Mouse (Mus musculus): ENCODE measurements around the gene Prr15l.

The Prr15l gene

DNA sequence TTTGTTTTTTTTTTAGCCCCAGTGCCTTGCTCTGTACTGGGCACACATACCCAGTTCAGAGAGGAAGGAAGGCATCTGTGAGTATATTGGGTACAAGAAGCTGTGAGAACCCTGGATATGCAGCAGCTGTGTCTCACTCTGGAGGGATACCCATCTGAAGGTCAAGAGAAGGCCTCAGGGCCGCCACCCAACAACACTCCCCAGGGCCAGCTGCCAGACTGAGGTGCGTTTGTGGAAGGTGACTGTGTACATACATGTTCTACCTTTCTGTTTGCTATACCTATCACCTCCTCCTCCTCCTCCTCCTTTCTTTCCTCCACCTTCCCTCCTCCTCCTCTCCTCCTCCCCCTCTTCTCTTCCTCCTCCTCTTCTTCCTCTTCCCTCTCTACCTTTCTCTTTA is at the start of gene Prr15l:
Gene Prr15l, plus strand, starts transcription at position 17 of the 400 bp plus-strand sequence.
- peak; percentile 51 for DNase-seq

- no peak for DNase-seq
These were observed 49.2 kb upstream of the Prr15l start for GRCm38 (mm10) chr11:96878715-96879114.

GRCm38 (mm10) chr11:96879359-96879758 is 48.5 kb upstream of the Prr15l start:
- DNase-seq, result no peak

DNA sequence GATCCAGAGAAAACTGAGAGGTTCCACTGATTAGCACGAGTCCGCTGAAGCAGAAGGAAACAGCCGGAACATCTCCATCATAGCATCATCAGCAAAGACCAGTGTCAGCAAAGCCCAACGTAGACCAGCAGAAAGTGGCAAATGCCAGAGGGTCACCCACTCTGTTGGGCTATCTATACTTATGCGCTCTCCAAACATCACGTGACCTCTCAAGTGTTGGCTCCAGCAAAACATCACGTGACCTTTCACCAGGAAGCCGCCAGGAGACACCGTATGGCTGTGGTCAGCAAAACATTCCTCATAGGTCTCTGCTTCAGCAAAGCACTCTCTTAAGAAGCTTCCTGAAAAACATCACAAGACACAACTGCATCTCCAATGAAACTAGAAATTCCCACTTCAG is 47.6 kb upstream of the Prr15l start:
- peak; percentile 53 for DNase-seq

DNA sequence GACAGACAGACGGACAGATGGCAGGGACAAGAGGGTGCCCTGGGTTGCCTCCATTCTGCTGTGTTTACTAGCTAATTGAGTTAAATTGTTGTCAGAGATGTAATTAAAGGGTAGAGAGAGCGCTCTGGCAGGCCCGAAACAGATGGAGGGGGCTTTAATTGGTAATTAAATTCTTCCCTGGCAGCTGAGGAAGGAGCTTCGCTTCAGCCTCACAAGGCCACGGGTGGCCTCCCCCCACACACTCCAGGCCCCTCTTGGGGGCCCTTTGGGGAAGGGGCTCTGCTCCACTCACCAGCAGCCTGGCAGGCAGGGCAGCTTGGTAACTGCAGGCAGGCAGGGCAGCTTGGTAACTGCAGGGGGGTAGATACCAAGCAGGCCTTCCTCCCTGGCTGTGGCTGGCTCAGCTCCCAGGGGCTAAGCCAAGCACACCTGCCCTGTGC is 42.0 kb upstream of the Prr15l start:
- no peak for DNase-seq

GRCm38 (mm10) chr11:96886942-96887546 is 40.9 kb upstream of the Prr15l start:
- DNase-seq, result no peak

DNA sequence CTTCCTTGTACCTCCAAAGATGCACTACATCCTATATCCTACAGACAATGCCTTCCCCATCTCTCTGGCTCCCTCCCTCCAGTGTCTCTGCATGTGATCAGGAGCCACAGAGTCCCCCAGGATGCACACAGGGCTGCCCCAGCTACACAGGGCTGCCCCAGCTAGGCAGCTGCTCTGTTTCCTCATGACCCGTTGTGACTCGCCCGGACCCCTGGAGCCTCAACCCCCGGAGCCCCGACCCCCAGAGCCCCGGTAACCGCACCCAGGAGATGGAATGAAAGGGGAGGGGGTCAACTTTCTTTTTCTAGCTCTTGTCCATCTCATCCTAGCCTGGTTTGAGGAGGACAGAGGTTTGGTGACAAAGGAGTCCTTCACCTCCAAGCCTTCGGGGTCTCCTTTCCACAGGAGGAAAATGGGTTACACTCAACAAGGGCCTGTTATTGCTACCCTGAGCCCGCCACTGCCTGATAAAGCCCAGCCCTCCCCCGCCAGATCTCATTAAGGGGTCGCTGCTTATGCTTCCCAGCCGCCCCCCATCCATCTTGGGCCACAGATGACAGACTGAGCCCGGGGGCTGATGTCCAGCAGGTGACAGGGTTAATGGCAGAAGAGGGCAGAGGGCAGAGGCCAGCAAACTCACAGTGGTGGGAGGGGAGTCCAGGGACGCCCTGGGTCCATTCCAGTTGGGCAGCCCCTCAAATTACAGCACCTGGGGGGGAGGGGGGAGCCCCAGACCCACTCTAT is 35.9 kb upstream of the Prr15l start:
- no peak for DNase-seq

DNA sequence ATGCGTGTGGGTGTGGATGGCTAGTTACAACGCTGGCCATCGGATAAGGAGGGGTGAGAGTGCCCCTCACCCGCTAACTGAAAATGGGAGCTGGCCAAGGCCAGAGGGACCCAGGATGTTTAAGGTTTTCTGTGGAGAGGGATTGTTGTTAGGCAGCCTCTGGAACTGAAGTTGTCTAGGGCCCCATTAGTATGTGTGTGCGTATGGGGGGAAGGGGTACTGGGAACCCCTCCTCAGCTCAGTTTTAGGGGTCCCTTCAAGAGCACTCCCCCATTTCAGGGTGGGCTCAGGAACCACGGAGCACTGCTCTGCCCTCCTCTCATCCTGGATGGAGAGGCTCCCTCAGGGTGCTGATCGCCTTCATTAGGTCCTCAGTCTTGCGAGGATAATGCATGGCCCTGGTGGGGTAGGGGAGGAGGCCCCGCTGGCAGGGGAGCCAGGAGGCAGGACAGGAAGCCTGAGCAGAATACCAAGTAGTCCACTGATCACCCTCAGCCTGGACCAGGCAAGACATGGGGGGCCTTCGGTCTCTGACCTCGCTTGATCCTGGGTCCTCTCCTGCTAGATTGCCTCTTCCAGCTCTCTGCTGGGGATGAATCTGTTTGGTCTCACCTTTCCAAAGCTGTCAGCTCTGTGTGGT is 34.6 kb upstream of the Prr15l start:
- DNase-seq, result no peak

DNA sequence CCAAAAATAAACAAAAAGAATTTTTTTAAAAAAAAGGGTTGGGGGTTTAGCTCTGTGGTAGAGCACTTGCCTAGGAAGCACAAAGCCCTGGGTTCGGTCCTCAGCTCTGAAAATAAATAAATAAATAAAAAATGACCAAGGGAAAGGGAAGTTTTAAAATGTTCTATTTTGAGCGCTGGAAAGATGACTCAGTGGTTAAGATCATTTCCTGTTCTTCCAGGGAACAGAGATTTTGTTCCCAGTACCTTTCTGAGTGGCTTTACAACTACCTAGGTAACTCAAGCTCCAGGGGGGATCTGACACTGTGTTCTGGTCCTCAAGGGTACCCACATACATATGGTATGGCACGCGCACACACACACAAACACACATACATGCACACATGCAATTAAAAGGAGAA is 32.0 kb upstream of the Prr15l start:
- no peak for DNase-seq

GRCm38 (mm10) chr11:96899449-96900306 is 28.2 kb upstream of the Prr15l start:
- DNase-seq, result peak; percentile 32

DNA sequence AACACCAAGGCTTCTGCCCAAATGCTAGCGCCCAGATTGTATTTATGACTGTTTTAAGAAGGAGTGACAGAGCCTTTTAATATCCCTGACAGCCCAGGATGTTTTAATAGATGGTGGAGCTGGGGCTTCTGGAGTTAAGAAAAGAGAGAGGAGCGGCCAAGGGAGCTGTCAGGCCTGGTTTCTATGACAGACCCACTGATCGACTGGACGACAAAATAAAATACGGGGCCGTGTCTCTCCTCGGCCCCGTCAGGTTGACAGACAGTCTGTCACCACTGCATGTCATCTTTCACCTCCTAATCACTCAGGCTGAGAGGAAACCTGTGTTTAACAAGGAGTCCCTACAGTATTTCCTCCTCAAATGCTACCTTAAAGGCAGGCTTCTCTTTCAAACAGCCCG is 26.6 kb upstream of the Prr15l start:
- DNase-seq, result no peak

DNA sequence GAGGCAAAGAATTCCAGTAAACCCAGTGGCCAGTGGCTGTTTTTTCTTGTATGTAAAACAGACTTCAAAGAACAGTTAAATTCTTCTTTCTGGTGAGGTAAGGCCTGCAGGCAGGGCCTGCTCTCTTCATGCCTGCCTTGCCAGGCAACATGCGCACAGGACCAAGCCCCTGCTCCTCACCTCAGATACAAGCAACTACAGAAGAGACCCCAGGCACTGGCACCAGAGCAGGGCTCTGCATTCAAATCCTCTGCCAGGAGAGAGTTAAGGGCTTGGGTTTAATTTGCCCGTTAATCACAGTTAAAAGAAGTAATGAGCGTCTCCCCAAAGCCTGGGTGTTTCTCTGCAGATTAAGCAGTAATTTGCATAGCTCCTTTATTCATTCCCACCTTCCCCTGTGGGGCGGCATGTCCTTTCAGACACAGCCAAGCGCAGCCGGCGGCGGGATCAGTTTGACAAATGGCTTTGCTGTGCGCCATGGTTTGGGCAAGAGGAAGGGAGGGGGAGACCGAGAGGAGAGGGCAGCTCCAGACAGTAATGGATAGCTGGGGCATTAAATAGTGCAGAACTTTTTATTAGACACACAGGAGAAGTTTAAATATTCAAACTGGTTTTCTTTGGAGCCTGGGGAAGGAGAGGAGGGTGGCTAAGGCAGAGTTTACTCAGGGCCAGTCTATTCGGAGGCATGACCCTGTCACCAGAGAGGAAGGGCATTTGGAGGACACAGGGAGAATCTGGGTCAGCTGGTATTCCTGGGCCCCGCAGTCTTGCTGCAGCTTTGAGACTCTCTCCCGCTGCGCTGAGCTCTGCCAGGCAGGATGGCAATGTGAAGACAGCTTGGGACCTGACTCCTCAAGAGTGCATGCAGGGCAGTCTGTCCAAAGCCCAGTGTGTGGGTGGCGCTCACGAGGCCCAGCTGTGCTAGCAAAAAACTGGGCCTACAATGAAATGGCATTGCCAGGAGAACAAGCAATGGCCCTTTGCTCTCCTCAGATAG is 25.0 kb upstream of the Prr15l start:
- peak; percentile 27 for DNase-seq

DNA sequence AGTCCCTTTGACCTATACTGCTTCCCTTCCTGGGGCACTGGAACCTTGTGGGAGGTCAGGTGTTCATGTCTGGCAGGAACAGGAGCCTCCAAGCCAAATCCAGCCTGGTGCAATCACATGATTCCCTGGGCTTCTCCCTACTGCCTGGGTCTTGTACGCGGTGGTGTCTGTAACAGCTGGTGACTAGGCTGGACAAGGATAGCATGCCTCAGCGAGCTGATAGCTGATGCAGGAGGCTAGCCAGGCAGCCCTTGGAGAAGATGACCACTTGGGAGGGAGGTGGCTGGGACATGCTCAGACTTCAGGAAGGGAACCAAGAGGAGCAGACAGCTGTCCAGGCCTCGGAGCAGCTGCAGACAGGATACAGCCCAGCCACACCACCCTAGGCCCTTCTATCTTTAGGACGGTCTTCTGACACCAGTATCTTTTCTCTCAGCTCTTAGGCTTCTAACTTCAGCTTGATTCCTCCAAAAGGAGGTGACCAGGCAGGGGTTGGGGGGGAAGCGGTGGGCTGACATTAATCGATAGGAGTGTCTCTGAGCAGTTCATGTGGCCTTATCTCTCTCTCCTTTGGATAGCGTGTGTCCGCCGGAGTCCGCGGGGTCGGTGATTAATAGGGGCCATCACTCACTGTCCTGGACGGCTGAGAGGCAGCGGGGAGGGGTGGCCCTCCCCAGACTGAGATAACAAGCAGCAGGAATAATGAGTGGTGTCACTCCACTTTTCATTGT is 21.3 kb upstream of the Prr15l start:
- peak; percentile 24 for DNase-seq

GRCm38 (mm10) chr11:96908594-96908993 is 19.3 kb upstream of the Prr15l start:
- no peak for DNase-seq

DNA sequence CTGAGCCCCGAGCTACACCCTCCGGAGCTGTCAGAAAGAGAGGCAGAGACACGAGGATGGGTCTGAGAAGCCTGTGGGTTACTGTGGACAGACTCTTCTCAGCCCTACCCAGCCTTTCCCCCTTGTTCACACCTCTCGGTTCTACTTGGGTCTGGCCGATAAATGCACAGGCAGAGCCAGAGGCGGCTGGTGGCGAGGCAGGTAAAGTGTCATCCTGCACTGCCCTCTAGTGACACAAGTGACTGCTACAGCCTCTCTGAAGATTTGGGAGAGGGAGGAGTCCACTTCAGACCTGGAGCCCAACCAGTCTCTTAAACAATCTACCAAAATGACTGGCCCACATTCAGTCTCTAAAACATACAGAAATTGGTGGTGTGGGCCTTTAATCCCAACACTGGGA is 17.9 kb upstream of the Prr15l start:
- DNase-seq, result peak; percentile 89

DNA sequence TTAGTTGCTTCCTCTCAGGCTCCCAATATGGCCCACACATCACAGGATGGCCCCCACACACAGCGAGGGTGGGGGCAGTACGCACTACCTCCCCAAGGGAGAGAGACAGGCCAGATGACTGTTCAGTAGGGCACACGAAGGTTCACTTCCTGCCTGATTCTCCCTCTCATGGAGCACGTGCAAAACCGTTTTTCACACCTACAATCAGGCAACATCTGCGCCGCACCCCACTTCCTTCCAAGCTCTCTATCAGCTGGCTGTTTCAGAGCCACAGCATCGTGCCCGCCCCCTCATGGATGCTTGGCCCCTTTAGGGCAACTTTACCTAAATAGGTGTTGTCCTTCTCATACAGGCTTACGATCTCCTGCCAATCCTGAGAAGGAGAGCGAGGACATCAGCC is 15.2 kb upstream of the Prr15l start:
- no peak for DNase-seq

GRCm38 (mm10) chr11:96916044-96916884 is 11.6 kb upstream of the Prr15l start, which contains the start of gene Cdk5rap3:
Gene Cdk5rap3, minus strand, starts transcription at chr11:96916496.
- peak; percentile 100 for DNase-seq

- no peak for DNase-seq
These were observed 11.0 kb upstream of the Prr15l start for GRCm38 (mm10) chr11:96916885-96917396.

GRCm38 (mm10) chr11:96917415-96917814 is 10.5 kb upstream of the Prr15l start:
- DNase-seq, result no peak

GRCm38 (mm10) chr11:96919003-96919402 is 8.9 kb upstream of the Prr15l start:
- peak; percentile 65 for DNase-seq

Measured in lung, postnatal 36 days (tissue).